Mouse (Mus musculus) ZHBTc4 (cell line): ENCODE results near the gene Dock2.
"Not testable (repeated sequence)": the region's sequence is repeated elsewhere in the genome, so short reads cannot be mapped to it uniquely, and the experiment has no call there.

Experiments used
- DNase-seq: peaks from one replicate; pipeline ENCODE4 v3.0.0-alpha.2; 2011; ENCODE audit warnings: low read depth, low spot score

Dock2 gene

GRCm38 (mm10) chr11:34291304-34291703, 492.4 kb downstream of the Dock2 start:
- DNase-seq, result no peak

- DNase-seq, result no peak
Observed at GRCm38 (mm10) chr11:34290708-34291107, 493.0 kb downstream of the Dock2 start.

GRCm38 (mm10) chr11:34290265-34290664, 493.4 kb downstream of the Dock2 start:
- no peak for DNase-seq

- DNase-seq, result no peak
Observed at GRCm38 (mm10) chr11:34284124-34284808, 499.4 kb downstream of the Dock2 start.

GRCm38 (mm10) chr11:34277047-34277445, 506.6 kb downstream of the Dock2 start:
- no peak for DNase-seq

- peak; percentile 22 for DNase-seq
Observed at GRCm38 (mm10) chr11:34276363-34277046, 507.2 kb downstream of the Dock2 start.

GRCm38 (mm10) chr11:34275941-34276340, 507.8 kb downstream of the Dock2 start:
- DNase-seq, result peak; percentile 40

GRCm38 (mm10) chr11:34272016-34272415, 511.7 kb downstream of the Dock2 start:
- DNase-seq, result no peak

- no peak for DNase-seq
Observed at GRCm38 (mm10) chr11:34264099-34264498, 519.6 kb downstream of the Dock2 start.

GRCm38 (mm10) chr11:34258849-34259469, 524.7 kb downstream of the Dock2 start:
- DNase-seq, result no peak

GRCm38 (mm10) chr11:34257548-34258189, 526.0 kb downstream of the Dock2 start:
- peak; percentile 6 for DNase-seq

- DNase-seq, result no peak
Observed at GRCm38 (mm10) chr11:34242979-34243378, 540.7 kb downstream of the Dock2 start.

GRCm38 (mm10) chr11:34240252-34240651, 543.4 kb downstream of the Dock2 start:
- no peak for DNase-seq

- DNase-seq, result no peak
Observed at GRCm38 (mm10) chr11:34239691-34240090, 544.0 kb downstream of the Dock2 start.

- DNase-seq, result no peak
Observed at GRCm38 (mm10) chr11:34236885-34237284, 546.8 kb downstream of the Dock2 start.

GRCm38 (mm10) chr11:34236091-34236759, 547.5 kb downstream of the Dock2 start:
- DNase-seq, result peak; percentile 81

- DNase-seq, result peak; percentile 91
Observed at GRCm38 (mm10) chr11:34228758-34229364, 554.8 kb downstream of the Dock2 start.

GRCm38 (mm10) chr11:34227180-34227579, 556.5 kb downstream of the Dock2 start:
- peak; percentile 53 for DNase-seq

- DNase-seq, result not testable (repeated sequence)
Observed at GRCm38 (mm10) chr11:34220596-34220995, 563.1 kb downstream of the Dock2 start.

- peak; percentile 78 for DNase-seq
Observed at GRCm38 (mm10) chr11:34212853-34213252, 570.8 kb downstream of the Dock2 start.

- DNase-seq, result no peak
Observed at GRCm38 (mm10) chr11:34207989-34208388, 575.7 kb downstream of the Dock2 start, which contains the start of gene Foxi1. Gene Foxi1 (minus strand): TSS chr11:34208089.
